Mouse (Mus musculus): Measurements from ENCODE around the gene Tmem175. TPM values are rescaled to one million over a fixed set of nuclear protein-coding genes. Genes with fewer than 3 reads are reported as not detected.
A peak's percentile ranks its signal among the peaks of the same experiment; 100 is the strongest.

Gene Tmem175
- total RNA-seq, 2 experiments from 2014 or later, result 24.3 to 25.3 TPM

GRCm38 (mm10) chr5:108676772-108677498 is 47.4 kb downstream of the Tmem175 start:
- intact Hi-C loops (cut with DNase I), result no loop called here
- peak; percentile 25 for DNase-seq

DNA sequence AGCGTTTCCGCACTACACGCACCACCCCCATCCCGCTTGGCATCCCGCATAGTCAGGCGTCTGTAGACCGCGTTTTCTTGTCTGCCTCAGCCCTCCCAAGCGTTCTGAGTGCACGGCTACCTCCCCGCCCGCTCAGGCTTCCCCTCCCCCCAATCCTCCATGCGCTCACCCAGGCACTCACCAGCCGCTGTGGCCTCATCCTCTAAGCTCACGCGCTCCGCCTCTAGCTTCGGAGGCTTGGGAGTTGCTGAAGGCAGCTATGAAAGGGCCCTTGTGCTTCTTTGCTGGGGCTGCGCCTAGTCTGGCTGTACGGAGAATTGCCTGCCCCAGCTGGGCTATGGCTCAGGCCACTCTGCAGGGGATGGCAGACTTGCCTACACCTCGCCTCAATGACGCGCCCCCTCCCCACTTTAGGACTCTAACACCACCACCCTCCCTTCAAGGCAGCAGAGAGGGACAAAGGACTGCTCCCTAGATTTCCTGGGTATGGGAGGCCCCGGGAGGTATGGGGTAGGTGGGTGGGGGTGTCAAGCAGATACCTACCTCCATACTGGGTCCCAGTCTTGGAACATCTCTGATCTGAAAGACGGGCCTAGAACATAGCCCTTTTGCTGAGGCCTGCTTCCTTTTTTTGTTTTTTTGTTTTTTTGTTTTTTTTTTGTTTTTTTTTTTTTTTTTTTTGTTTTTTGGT is 48.2 kb downstream of the Tmem175 start:
- DNase-seq, result peak; percentile 77
- intact Hi-C loops (cut with DNase I), result no loop called here

DNA sequence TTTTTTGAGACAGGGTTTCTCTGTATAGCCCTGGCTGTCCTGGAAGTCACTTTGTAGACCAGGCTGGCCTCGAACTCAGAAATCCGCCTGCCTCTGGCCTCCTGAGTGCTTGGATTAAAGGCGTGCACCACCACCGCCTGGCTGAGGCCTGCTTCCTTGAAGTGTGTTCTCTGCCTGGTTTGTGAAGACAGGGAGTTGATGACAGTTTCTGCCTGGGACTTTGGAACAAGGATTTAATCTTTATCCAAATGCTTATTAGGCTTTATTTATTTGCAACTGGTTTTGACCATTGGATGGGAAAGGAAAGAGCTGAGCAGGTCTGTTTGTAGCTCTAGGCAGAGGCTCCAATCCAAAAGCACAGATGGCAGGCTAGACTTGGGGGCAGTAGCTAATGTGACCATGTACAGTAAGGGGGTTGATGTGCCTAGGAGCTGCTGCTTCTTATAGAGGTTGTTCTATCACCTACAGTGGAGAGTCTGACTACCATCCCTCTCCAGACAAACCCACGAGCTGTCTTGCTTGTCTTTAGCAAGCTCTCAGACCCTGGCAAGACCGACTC is 48.8 kb downstream of the Tmem175 start:
- no peak for DNase-seq
- intact Hi-C loops (cut with DNase I), result no loop called here

GRCm38 (mm10) chr5:108679909-108680308 is 50.3 kb downstream of the Tmem175 start:
- intact Hi-C loops (cut with DNase I), result no loop called here

GRCm38 (mm10) chr5:108680871-108681270 is 51.3 kb downstream of the Tmem175 start:
- no peak for DNase-seq
- intact Hi-C loops (cut with DNase I), result no loop called here

More at GRCm38 (mm10) chr5:108679909-108680308, 50.3 kb downstream of the Tmem175 start:
- DNase-seq, result no peak

- intact Hi-C loops (cut with DNase I), result no loop called here
- DNase-seq, result no peak
Measured at GRCm38 (mm10) chr5:108689091-108689490, 59.5 kb downstream of the Tmem175 start.

GRCm38 (mm10) chr5:108691152-108691551 is 61.6 kb downstream of the Tmem175 start:
- intact Hi-C loops (cut with DNase I), result no loop called here
- no peak for DNase-seq

DNA sequence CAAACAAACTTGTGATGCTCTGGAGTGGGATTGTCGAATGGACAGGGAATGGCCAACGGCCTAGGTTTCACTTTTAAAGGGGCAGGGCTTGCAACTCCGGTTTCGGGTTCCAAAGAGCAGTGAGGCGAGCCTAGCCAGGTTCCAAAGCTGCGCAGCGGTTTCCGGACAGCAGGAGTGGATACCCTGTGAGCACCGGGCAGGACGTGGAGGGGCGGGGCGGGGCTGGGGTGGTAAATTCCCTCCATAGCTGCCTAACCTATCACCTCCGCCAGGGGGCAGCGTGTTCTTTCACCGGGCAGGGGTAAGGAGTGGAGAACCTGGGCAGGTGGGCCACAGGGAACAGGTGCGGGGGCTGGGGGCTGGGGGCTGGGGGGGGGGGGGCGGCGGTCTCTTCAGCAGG is 62.7 kb downstream of the Tmem175 start, which contains the start of gene Fgfrl1:
TSS of gene Fgfrl1 (plus strand) at position 112 of the 400 bp plus-strand sequence.
- intact Hi-C loops (cut with DNase I), result no loop called here
- peak; percentile 50 for DNase-seq

DNA sequence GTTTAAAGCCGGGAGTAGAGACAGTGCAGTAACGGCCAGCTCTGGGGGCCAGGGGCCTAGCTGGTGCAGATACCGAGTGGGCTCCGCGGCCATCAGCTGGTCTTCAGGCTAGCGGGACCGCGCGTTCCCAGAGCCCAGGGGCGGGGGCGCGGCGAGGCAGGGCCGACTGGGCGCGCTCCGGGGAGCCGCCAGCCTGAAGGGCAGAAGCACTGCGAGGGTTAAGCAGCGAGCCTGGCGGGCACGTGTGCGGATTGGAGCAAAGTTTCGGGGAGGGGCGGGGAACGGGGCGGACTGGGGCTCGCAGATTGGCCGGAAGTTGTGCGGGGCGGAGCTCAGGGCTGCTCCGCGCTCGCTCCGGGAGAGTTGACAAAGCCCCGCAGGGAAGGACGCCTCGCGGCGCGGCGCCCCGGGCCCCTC is 64.3 kb downstream of the Tmem175 start:
- intact Hi-C loops (cut with DNase I), result no loop called here
- peak; percentile 82 for DNase-seq

DNA sequence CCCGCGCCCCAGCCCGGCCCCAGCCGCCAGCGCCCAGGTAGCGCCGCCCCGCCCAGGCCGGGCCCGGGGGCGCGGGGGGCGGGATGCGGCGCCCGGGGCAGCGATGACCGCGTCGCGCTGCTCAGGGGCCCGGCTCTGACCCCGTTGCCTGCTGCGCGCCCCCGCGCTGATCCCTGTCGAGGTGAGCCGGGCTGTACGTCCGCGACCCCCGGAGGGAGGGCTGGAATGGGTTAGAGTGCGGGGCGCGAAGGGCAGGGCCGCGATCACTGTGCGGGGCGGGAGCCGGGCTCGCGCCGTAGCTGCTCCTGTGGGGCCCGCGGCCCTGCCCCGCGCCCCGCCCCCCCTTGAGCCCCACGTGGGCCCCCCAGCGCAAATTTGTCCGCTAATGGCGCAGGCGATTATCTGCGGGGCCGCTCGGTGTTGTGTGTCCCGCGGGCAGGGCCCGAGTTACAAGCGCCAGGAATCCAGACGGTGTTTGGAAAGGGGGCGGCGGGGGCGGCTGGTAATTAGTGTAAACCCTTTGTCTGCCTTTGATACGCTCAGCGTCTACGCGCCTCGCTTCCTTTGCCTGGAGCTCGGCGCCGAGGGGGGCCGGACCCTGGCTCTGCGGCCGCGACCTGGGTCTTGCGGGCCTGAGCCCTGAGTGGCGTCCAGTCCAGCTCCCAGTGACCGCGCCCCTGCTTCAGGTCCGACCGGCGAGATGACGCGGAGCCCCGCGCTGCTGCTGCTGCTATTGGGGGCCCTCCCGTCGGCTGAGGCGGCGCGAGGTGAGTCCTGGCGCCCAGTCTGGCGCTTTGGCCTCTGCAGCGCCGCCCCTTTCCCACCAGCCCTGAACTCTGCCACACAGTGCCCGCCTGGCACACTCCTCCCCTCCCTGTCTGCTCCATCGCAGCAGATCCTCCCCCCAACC is 65.0 kb downstream of the Tmem175 start:
- intact Hi-C loops (cut with DNase I), result no loop called here
- peak; percentile 36 for DNase-seq

- intact Hi-C loops (cut with DNase I), result no loop called here
- DNase-seq, result no peak
Measured at GRCm38 (mm10) chr5:108695861-108696260, 66.3 kb downstream of the Tmem175 start.

- intact Hi-C loops (cut with DNase I), result no loop called here
Measured at GRCm38 (mm10) chr5:108696542-108696941, 67.0 kb downstream of the Tmem175 start.

GRCm38 (mm10) chr5:108697341-108697753 is 67.8 kb downstream of the Tmem175 start:
- intact Hi-C loops (cut with DNase I), result no loop called here
- DNase-seq, result peak; percentile 56

More at GRCm38 (mm10) chr5:108696542-108696941, 67.0 kb downstream of the Tmem175 start:
- DNase-seq, result no peak

Other genes with a start within 250 kb of the Tmem175 start
- not detected for gene Pde6b, start 241.4 kb upstream of the Tmem175 start, total RNA-seq (2021)
- gene Atp5k, start 195.3 kb upstream of the Tmem175 start, total RNA-seq (2021), result 100 to 1,000 TPM; 184 to 214 TPM
- under 1 TPM; 0.20 to 0.32 TPM for gene Mfsd7a, start 180.9 kb upstream of the Tmem175 start, total RNA-seq (2021)
- gene Pcgf3, start 168.5 kb upstream of the Tmem175 start, total RNA-seq (2021), result 10 to 100 TPM; 82.2 to 94.3 TPM
- gene Cplx1, start 79.7 kb upstream of the Tmem175 start, total RNA-seq (2021), result 100 to 1,000 TPM; 190 to 193 TPM
- gene Gak, start within 50 bp of the Tmem175 start, total RNA-seq (2021), result 10 to 100 TPM; 72.0 to 78.4 TPM
- gene Idua, start 30.6 kb downstream of the Tmem175 start, total RNA-seq (2021), result 1 to 10 TPM; 9.8 to 9.9 TPM
- gene Dgkq, start 39.9 kb downstream of the Tmem175 start, total RNA-seq (2021), result 10 to 100 TPM; 55.4 to 68.1 TPM
- 1 to 10 TPM; 3.8 to 4.2 TPM for gene Slc26a1, start 45.8 kb downstream of the Tmem175 start, total RNA-seq (2021)
- gene Fgfrl1, start 62.6 kb downstream of the Tmem175 start, total RNA-seq (2021), result 10 to 100 TPM; 17.3 to 17.6 TPM
- not detected for gene Rnf212, start 145.2 kb downstream of the Tmem175 start, total RNA-seq (2021)
- not detected for gene Tmed11, start 165.6 kb downstream of the Tmem175 start, total RNA-seq (2021)
- gene Vmn2r8, start 179.1 kb downstream of the Tmem175 start, total RNA-seq (2021), result not detected
- not detected for gene Vmn2r9, start 222.8 kb downstream of the Tmem175 start, total RNA-seq (2021)